8 mouse cellular contexts compared by ENCODE assay signal in genomic region chr2:14740359-14740758, GRCm38 (mm10).
DNase-seq lines count a peak whose midpoint lies in the region; ATAC-seq and TF ChIP-seq lines count a peak whose summit lies in the region.

No protein-coding gene starts in this region.

- peaks cover 1% of the 10 kb centered on the region; the same call in 1 of the 2 replicates for H3K4me1 ChIP-seq in cortical plate, adult 2 months (ENCODE audit: control insufficient read depth, insufficient read depth, low read length)
- peaks cover 16% of the 10 kb centered on the region for H3K4me1 ChIP-seq in midbrain, embryonic 10.5 days

- peak; percentile 34; the same call in 1 of the 2 replicates for TF ChIP-seq POLR2A in cortical plate, adult 2 months (IDR thresholded peaks at IDR 0.05; ENCODE audit: extremely low read depth, insufficient read depth, low read length)

- no peak overlapping the region; the same call in 1 of the 2 replicates for H3K27ac ChIP-seq in cortical plate, adult 2 months (ENCODE audit: insufficient read depth, low read length)
- peak overlapping the region; percentile 49 for H3K27ac ChIP-seq in midbrain, embryonic 10.5 days (replicated peaks)

- H3K9me3 ChIP-seq in midbrain, embryonic 10.5 days (replicated peaks): no peaks in the 10 kb centered on the region

- 44% methylated on average over 7 of the region's 7 CpGs for WGBS in midbrain, embryonic 10.5 days

- peak; percentile 15 to 42 for DNase-seq in frontal cortex, postnatal 36 days (ENCODE audit: low spot score in 2 of 2)
- DNase-seq in frontal cortex, postnatal 25 days (ENCODE audit: low spot score in 2 of 2): no peak
- DNase-seq in Muller cell, postnatal 12 days (ENCODE audit: inconsistent ontology term): peak; percentile 27
- DNase-seq in midbrain, embryonic 10.5 days (ENCODE audit: low spot score): peak; percentile 20
- DNase-seq in urinary bladder, postnatal 14 days (ENCODE audit: low spot score): no peak
- DNase-seq in kidney, postnatal 14 days: no peak

- peak overlapping the region; percentile 83 for H3K4me3 ChIP-seq in cortical plate, adult 2 months (ENCODE audit: insufficient read depth, low read length)
- no peak overlapping the region for H3K4me3 ChIP-seq in midbrain, embryonic 10.5 days

- H3K27me3 ChIP-seq in midbrain, embryonic 10.5 days (ENCODE audit: low read depth, poor library complexity, severe bottlenecking): no peaks in the 10 kb centered on the region

- ATAC-seq in inflammation-experienced regulatory T-cells, adult 6 months: no peak

- TF ChIP-seq CTCF in cortical plate, adult 2 months (IDR thresholded peaks at IDR 0.05; ENCODE audit: extremely low read depth, insufficient read depth, low read length): no peak

- no peaks in the 10 kb centered on the region for H3K36me3 ChIP-seq in midbrain, embryonic 10.5 days

Comparison
In these comparisons a context has a peak if more than half of its experiments do, and no peak if none do; other contexts are left out.
1. DNase-seq: peak in frontal cortex, postnatal 36 days (2 of 2), Muller cell, postnatal 12 days (single experiment) and midbrain, embryonic 10.5 days (single experiment); none in frontal cortex, postnatal 25 days (0 of 2), urinary bladder, postnatal 14 days (single experiment) and kidney, postnatal 14 days (single experiment).